ENCODE assay signal across 21 mouse cellular contexts in the genomic region with DNA sequence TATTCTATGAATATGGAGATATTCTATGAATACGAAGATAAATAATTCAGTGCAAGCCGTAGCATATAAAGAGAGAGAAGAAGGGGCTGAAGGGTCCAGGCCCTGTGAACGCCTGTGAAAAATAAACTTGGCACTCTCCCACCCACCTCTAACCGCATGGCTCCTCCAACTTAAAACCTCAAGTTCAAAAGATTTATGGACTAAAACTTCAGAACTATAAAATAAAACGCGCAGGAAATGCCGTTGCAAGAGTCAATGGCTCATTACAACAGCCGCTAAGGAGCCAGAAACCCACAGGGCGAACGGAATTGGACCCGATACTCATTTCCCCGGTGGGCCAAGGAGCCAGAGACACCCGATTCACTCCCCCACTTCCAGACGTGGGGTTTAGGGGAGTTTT.
DNase-seq lines count a peak whose midpoint lies in the region; ATAC-seq lines count a peak whose summit lies in the region.
"Had no signal": no experiment of that assay in that cellular context is flagged by ENCODE, and none has a peak within 500 bp of the region (broad histone marks: within the 10 kb centered on the region; RNA-seq: fewer than 3 reads in every experiment).

No protein-coding gene starts in this region.

- H3K9ac ChIP-seq in hindbrain, embryonic 13.5 days = no peak overlapping the region
- H3K9ac ChIP-seq in hindbrain, embryonic 11.5 days (ENCODE audit: low read depth, low read length) = no peak overlapping the region
- H3K9ac ChIP-seq in neural tube, embryonic 15.5 days (replicated peaks) = no peak overlapping the region
- no peak overlapping the region for H3K9ac ChIP-seq in limb, embryonic 15.5 days
- H3K9ac ChIP-seq: embryonic facial prominence, embryonic 12.5 days; neural tube, embryonic 12.5 days had no signal

- WGBS in hindbrain, embryonic 13.5 days = 77% methylated on average over 14 of the region's 14 CpGs
- 85% methylated on average over 14 of the region's 14 CpGs for WGBS in hindbrain, embryonic 11.5 days
- 42% methylated on average over 14 of the region's 14 CpGs for WGBS in neural tube, embryonic 15.5 days
- 24% methylated on average over 14 of the region's 14 CpGs for WGBS in limb, embryonic 15.5 days

- ATAC-seq in hindbrain, embryonic 13.5 days (ENCODE audit: low FRiP score) = no peak
- ATAC-seq in hindbrain, embryonic 11.5 days (ENCODE audit: low FRiP score) = no peak
- ATAC-seq in neural tube, embryonic 15.5 days (ENCODE audit: low FRiP score) = no peak
- ATAC-seq in limb, embryonic 15.5 days (ENCODE audit: insufficient number of reproducible peaks, low FRiP score, low TSS enrichment, low read depth) = no peak
- ATAC-seq: intestine, embryonic 16.5 days; Patski had no signal

- H3K4me2 ChIP-seq in hindbrain, embryonic 13.5 days = no peak overlapping the region
- H3K4me2 ChIP-seq in hindbrain, embryonic 11.5 days (replicated peaks; ENCODE audit: low read depth, low read length) = no peak overlapping the region
- H3K4me2 ChIP-seq in neural tube, embryonic 15.5 days = no peak overlapping the region
- 0 out of 2 replicates have a peak overlapping the region, but pooled peaks have one; percentile 21 for H3K4me2 ChIP-seq in limb, embryonic 15.5 days
- H3K4me2 ChIP-seq: embryonic facial prominence, embryonic 12.5 days; neural tube, embryonic 12.5 days had no signal

- H3K27me3 ChIP-seq in hindbrain, embryonic 13.5 days = no peaks in the 10 kb centered on the region
- no peaks in the 10 kb centered on the region for H3K27me3 ChIP-seq in hindbrain, embryonic 11.5 days (ENCODE audit: control insufficient read depth, insufficient read depth, low read length)
- H3K27me3 ChIP-seq in neural tube, embryonic 15.5 days (replicated peaks) = no peaks in the 10 kb centered on the region
- H3K27me3 ChIP-seq in limb, embryonic 15.5 days = no peaks in the 10 kb centered on the region
- H3K27me3 ChIP-seq: CH12.LX; embryonic facial prominence, embryonic 12.5 days; neural tube, embryonic 12.5 days; Patski had no signal

- no peaks in the 10 kb centered on the region for H3K9me3 ChIP-seq in hindbrain, embryonic 13.5 days
- H3K9me3 ChIP-seq in hindbrain, embryonic 11.5 days (ENCODE audit: control insufficient read depth, low read length) = no peaks in the 10 kb centered on the region
- no peaks in the 10 kb centered on the region for H3K9me3 ChIP-seq in neural tube, embryonic 15.5 days (replicated peaks)
- no peaks in the 10 kb centered on the region for H3K9me3 ChIP-seq in limb, embryonic 15.5 days
- H3K9me3 ChIP-seq: embryonic facial prominence, embryonic 12.5 days; neural tube, embryonic 12.5 days had no signal

- no peak overlapping the region for H3K4me3 ChIP-seq in hindbrain, embryonic 13.5 days
- no peak overlapping the region for H3K4me3 ChIP-seq in hindbrain, embryonic 11.5 days (ENCODE audit: low read depth, low read length)
- no peak overlapping the region for H3K4me3 ChIP-seq in neural tube, embryonic 15.5 days (replicated peaks)
- no peak overlapping the region for H3K4me3 ChIP-seq in limb, embryonic 15.5 days
- H3K4me3 ChIP-seq: embryonic facial prominence, embryonic 12.5 days; left cerebral cortex, adult 2 months; neural tube, embryonic 12.5 days had no signal

- peaks cover 90% of the 10 kb centered on the region for H3K4me1 ChIP-seq in hindbrain, embryonic 13.5 days (replicated peaks)
- H3K4me1 ChIP-seq in hindbrain, embryonic 11.5 days (replicated peaks; ENCODE audit: control insufficient read depth, insufficient read depth, low read length) = peaks cover 20% of the 10 kb centered on the region
- H3K4me1 ChIP-seq in neural tube, embryonic 15.5 days = peaks cover 74% of the 10 kb centered on the region
- H3K4me1 ChIP-seq in limb, embryonic 15.5 days = peaks cover 52% of the 10 kb centered on the region

- H3K27ac ChIP-seq in hindbrain, embryonic 13.5 days = peak overlapping the region; percentile 1; the same call in 1 of the 2 replicates
- H3K27ac ChIP-seq in hindbrain, embryonic 11.5 days (ENCODE audit: low read depth, low read length) = no peak overlapping the region
- H3K27ac ChIP-seq in neural tube, embryonic 15.5 days (replicated peaks) = 0 out of 2 replicates have a peak overlapping the region, but pooled peaks have one; percentile 3
- H3K27ac ChIP-seq in limb, embryonic 15.5 days = 0 out of 2 replicates have a peak overlapping the region, but pooled peaks have one; percentile 43
- H3K27ac ChIP-seq: embryonic facial prominence, embryonic 12.5 days; left cerebral cortex, adult 2 months; macrophage; neural tube, embryonic 12.5 days had no signal

- no peaks in the 10 kb centered on the region for H3K36me3 ChIP-seq in hindbrain, embryonic 13.5 days
- no peaks in the 10 kb centered on the region for H3K36me3 ChIP-seq in hindbrain, embryonic 11.5 days (ENCODE audit: control insufficient read depth, insufficient read depth, low read length)
- H3K36me3 ChIP-seq in neural tube, embryonic 15.5 days = no peaks in the 10 kb centered on the region
- H3K36me3 ChIP-seq in limb, embryonic 15.5 days = no peaks in the 10 kb centered on the region
- H3K36me3 ChIP-seq: embryonic facial prominence, embryonic 12.5 days; neural tube, embryonic 12.5 days had no signal

- DNase-seq in hindbrain, embryonic 11.5 days (ENCODE audit: low spot score) = no peak
- DNase-seq in neural tube, embryonic 10.5 days (ENCODE audit: extremely low spot score, low spot score) = no peak
- DNase-seq in T-cell, adult 2 months (ENCODE audit: low spot score) = peak; percentile 25
- DNase-seq in frontal cortex, postnatal 14 days (ENCODE audit: low spot score in 2 of 2) = no peak
- DNase-seq: cerebellum, adult 11-12 months; cerebellum, postnatal 36 days; heart, adult 11 months; heart, postnatal 10 days; liver; lung, adult 18-20 months; midbrain, embryonic 14.5 days had no signal
